Mouse (Mus musculus): Measurements from ENCODE around the gene Erich6b.

GRCm38 (mm10) chr14:75708986-75709385 lies 66.9 kb downstream of the Erich6b start:
- no peak for TF ChIP-seq CTCF (IDR thresholded peaks at IDR 0.05; ENCODE audit: extremely low read depth, insufficient read length, insufficient replicate concordance, low read depth, low read length)
- no peak for TF ChIP-seq POLR2A (IDR thresholded peaks at IDR 0.05; ENCODE audit: low read depth, low read length)
